Mouse (Mus musculus) testis, adult 2 months (tissue): ENCODE results near the gene Cd180.

Experiments used
- CTCF ChIP-seq: fragments of 200-500 bp; IDR thresholded peaks from 2 replicates; pipeline ENCODE4 v1.5.1; 2012; ENCODE audit warnings: low read depth, mild to moderate bottlenecking, inconsistent platforms, low read length, moderate library complexity; ENCODE audit not compliant: control insufficient read depth, insufficient read depth, insufficient replicate concordance
- POLR2A ChIP-seq: fragments of 200-500 bp; IDR thresholded peaks from 2 replicates; pipeline ENCODE4 v1.6.1; 2012; ENCODE audit warnings: low read depth, mild to moderate bottlenecking, inconsistent platforms, low read length, moderate library complexity; ENCODE audit not compliant: control insufficient read depth

- TF ChIP-seq POLR2A = no peak
- TF ChIP-seq CTCF = no peak
These were observed 26.6 kb upstream of the Cd180 start for GRCm38 (mm10) chr13:102666731-102667130.
